Mouse (Mus musculus): Measurements from ENCODE around the gene Pemt. TPM values are rescaled to one million over a fixed set of nuclear protein-coding genes. Genes with fewer than 3 reads are reported as not detected.

Gene Pemt
- polyA plus RNA-seq, 1 experiment from 2014 or later, result 6.0 TPM

DNA sequence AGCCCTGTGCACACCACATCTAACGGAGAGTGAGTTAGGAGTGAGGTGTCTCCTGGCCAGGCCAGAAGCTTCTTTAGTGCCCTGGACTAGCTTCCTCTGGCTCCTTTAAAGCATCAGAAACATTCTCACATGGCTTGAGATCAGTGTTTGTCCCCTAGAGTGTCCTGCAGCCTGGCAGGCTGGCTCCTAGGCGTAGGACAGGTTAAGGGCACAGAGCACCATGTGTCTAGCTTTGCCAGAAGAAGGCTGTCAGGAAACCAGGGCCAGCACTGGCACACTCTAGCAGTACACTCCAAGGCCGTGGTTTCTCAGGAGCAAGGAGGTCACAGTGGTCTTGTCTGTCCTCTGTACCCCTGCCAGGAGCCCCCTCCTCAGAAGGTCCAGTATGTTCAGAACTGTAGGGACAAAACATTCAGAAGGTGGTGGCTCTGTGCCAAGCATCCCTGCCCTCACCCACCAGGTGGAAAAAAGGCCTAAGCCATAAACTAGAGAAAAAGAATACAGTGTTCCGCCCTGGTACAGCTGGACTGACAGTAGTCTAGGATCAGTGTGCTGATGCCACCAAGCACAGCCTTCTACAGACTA, 15.4 kb downstream of the Pemt start:
- Histone ChIP-seq H3K4me3 (ENCODE audit: low read depth, low read length) (no peak overlapping the region), H3K4me2 (replicated peaks; ENCODE audit: low read depth, low read length) (no peak overlapping the region), H3K27ac (ENCODE audit: low read length) (no peak overlapping the region), H3K4me1 (ENCODE audit: insufficient read depth, low read depth, low read length) (no peaks in the 10 kb centered on the region), H3K9ac (replicated peaks; ENCODE audit: low read depth) (no peak overlapping the region), H3K36me3 (ENCODE audit: insufficient read depth, low read length) (no peaks in the 10 kb centered on the region), H3K9me3 (ENCODE audit: low read length) (no peaks in the 10 kb centered on the region), H3K27me3 (replicated peaks; ENCODE audit: insufficient read depth, low read length) (no peaks in the 10 kb centered on the region)
- DNase-seq (ENCODE audit: low spot score) (no peak), ATAC-seq (no peak)
- TF ChIP-seq CTCF (IDR thresholded peaks at IDR 0.05) (no peak), EP300 (IDR thresholded peaks at IDR 0.05) (no peak)
- WGBS, result 98% methylated on average over 4 of the region's 4 CpGs

GRCm38 (mm10) chr11:60029976-60030375, 16.3 kb downstream of the Pemt start:
- H3K27ac ChIP-seq (ENCODE audit: low read length), result no peak overlapping the region
- no peak overlapping the region for H3K9ac ChIP-seq (replicated peaks; ENCODE audit: low read depth)
- DNase-seq (ENCODE audit: low spot score), result no peak
- H3K9me3 ChIP-seq (ENCODE audit: low read length), result no peaks in the 10 kb centered on the region
- H3K27me3 ChIP-seq (replicated peaks; ENCODE audit: insufficient read depth, low read length), result no peaks in the 10 kb centered on the region
- H3K4me1 ChIP-seq (ENCODE audit: insufficient read depth, low read depth, low read length), result no peaks in the 10 kb centered on the region
- H3K4me3 ChIP-seq (ENCODE audit: low read depth, low read length), result no peak overlapping the region
- no peak for TF ChIP-seq EP300 (IDR thresholded peaks at IDR 0.05)
- no peak for TF ChIP-seq CTCF (IDR thresholded peaks at IDR 0.05)
- no peaks in the 10 kb centered on the region for H3K36me3 ChIP-seq (ENCODE audit: insufficient read depth, low read length)
- no peak for ATAC-seq
- H3K4me2 ChIP-seq (replicated peaks; ENCODE audit: low read depth, low read length), result no peak overlapping the region
- WGBS, result 50% methylated on average over 9 of the region's 9 CpGs

DNA sequence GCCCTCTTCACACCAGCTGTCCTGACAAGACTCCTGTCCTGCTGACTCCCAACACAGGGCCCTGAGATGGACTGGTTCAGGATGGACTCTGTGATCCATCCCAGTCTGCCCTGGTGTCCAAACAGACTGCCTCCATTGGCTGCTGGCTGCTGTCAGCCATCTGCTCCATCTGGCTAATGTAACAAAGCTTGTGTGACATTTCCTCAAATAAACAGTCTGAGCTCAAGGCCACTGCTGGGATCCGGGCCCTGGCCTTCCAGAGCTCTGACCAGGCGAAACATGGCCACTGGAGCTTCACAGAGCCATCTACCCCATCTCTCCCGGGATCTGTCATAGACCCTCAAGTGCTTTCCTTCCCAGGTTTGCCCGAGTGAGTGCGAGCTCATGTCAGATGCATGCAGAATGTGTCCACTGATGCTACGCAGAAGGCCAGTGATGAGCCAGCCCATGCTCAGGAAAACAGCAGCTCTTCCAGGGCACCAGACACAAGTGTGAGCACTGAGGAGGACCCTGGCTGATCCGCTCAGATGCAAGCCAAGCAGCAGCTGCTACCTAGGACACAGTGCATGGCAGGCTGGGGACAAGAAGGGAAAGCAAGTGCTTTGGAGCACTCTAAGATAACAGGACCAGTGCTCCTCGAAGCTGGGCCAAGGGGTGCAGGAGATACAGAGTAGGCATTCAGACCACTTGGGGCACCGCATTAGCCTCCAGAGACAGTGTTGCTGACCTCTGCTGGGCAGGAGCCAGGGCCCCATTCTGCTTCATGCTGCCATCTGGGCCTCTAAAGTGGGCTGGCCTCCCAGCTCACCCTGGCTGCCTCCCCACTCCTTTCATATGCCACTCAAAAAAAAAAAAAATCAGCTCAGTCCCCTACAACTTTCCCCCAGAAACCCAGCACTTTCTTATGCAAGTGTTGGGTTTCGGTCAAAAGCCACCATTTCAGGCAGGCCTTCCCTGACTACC, 18.1 kb downstream of the Pemt start:
- no peak for TF ChIP-seq EP300 (IDR thresholded peaks at IDR 0.05)
- WGBS, result 63% methylated on average over 10 of the region's 10 CpGs

GRCm38 (mm10) chr11:60027272-60027671, 19.0 kb downstream of the Pemt start:
- no peaks in the 10 kb centered on the region for H3K27me3 ChIP-seq (replicated peaks; ENCODE audit: insufficient read depth, low read length)
- peak; percentile 79 for DNase-seq (ENCODE audit: low spot score)
- H3K9ac ChIP-seq (replicated peaks; ENCODE audit: low read depth), result no peak overlapping the region
- TF ChIP-seq EP300 (IDR thresholded peaks at IDR 0.05) (no peak), CTCF (IDR thresholded peaks at IDR 0.05) (peak; percentile 96)
- H3K4me1 ChIP-seq (ENCODE audit: insufficient read depth, low read depth, low read length), result no peaks in the 10 kb centered on the region
- 6% methylated on average over 2 of the region's 2 CpGs for WGBS
- no peak overlapping the region for H3K27ac ChIP-seq (ENCODE audit: low read length)
- no peak overlapping the region for H3K4me3 ChIP-seq (ENCODE audit: low read depth, low read length)
- H3K9me3 ChIP-seq (ENCODE audit: low read length), result no peaks in the 10 kb centered on the region
- peak; percentile 43 for ATAC-seq
- no peak overlapping the region for H3K4me2 ChIP-seq (replicated peaks; ENCODE audit: low read depth, low read length)
- H3K36me3 ChIP-seq (ENCODE audit: insufficient read depth, low read length), result no peaks in the 10 kb centered on the region

More for the DNA sequence above, 18.1 kb downstream of the Pemt start:
- Histone ChIP-seq H3K4me2 (replicated peaks; ENCODE audit: low read depth, low read length) (no peak overlapping the region), H3K4me1 (ENCODE audit: insufficient read depth, low read depth, low read length) (no peaks in the 10 kb centered on the region), H3K27ac (ENCODE audit: low read length) (no peak overlapping the region), H3K27me3 (replicated peaks; ENCODE audit: insufficient read depth, low read length) (no peaks in the 10 kb centered on the region), H3K9ac (replicated peaks; ENCODE audit: low read depth) (no peak overlapping the region), H3K9me3 (ENCODE audit: low read length) (no peaks in the 10 kb centered on the region), H3K36me3 (ENCODE audit: insufficient read depth, low read length) (no peaks in the 10 kb centered on the region), H3K4me3 (ENCODE audit: low read depth, low read length) (no peak overlapping the region)
- no peak for DNase-seq (ENCODE audit: low spot score)
- ATAC-seq, result no peak

- no peak for ATAC-seq
- DNase-seq (ENCODE audit: low spot score), result no peak
- 67% methylated on average over 4 of the region's 5 CpGs for WGBS
These were observed 20.1 kb downstream of the Pemt start for GRCm38 (mm10) chr11:60026166-60026565.

DNA sequence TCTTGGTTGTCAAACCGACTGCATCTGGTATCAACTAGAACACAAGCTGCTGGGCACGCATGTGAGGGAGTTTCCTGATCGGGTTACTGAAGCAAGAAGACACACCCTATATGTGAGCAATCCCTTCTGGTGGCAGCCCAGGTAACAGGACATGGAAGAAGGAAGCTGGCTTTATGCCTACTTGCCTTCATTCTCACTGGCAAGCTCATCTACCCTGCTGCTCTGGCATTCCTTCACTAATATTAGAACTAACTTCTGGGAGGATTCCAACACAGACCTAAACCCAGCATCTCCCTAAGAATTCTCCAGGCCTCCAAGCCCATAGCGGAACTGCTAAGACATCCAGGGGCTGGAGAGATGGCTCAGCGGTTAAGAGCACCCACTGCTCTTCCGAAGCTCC, 25.1 kb downstream of the Pemt start:
- ATAC-seq (no peak), DNase-seq (ENCODE audit: low spot score) (no peak)
- no peaks in the 10 kb centered on the region for H3K27me3 ChIP-seq (replicated peaks; ENCODE audit: insufficient read depth, low read length)
- no peak overlapping the region for H3K9ac ChIP-seq (replicated peaks; ENCODE audit: low read depth)
- no peaks in the 10 kb centered on the region for H3K9me3 ChIP-seq (ENCODE audit: low read length)
- no peak overlapping the region for H3K27ac ChIP-seq (ENCODE audit: low read length)
- no peak overlapping the region for H3K4me3 ChIP-seq (ENCODE audit: low read depth, low read length)
- 88% methylated on average over 6 of the region's 6 CpGs for WGBS
- no peaks in the 10 kb centered on the region for H3K36me3 ChIP-seq (ENCODE audit: insufficient read depth, low read length)
- no peak overlapping the region for H3K4me2 ChIP-seq (replicated peaks; ENCODE audit: low read depth, low read length)
- no peaks in the 10 kb centered on the region for H3K4me1 ChIP-seq (ENCODE audit: insufficient read depth, low read depth, low read length)
- TF ChIP-seq CTCF (IDR thresholded peaks at IDR 0.05) (no peak), EP300 (IDR thresholded peaks at IDR 0.05) (no peak)

More at GRCm38 (mm10) chr11:60026166-60026565, 20.1 kb downstream of the Pemt start:
- no peaks in the 10 kb centered on the region for H3K36me3 ChIP-seq (ENCODE audit: insufficient read depth, low read length)
- no peak for TF ChIP-seq CTCF (IDR thresholded peaks at IDR 0.05)
- no peak for TF ChIP-seq EP300 (IDR thresholded peaks at IDR 0.05)
- no peaks in the 10 kb centered on the region for H3K9me3 ChIP-seq (ENCODE audit: low read length)
- no peaks in the 10 kb centered on the region for H3K4me1 ChIP-seq (ENCODE audit: insufficient read depth, low read depth, low read length)
- H3K27ac ChIP-seq (ENCODE audit: low read length), result no peak overlapping the region
- no peak overlapping the region for H3K9ac ChIP-seq (replicated peaks; ENCODE audit: low read depth)
- H3K4me2 ChIP-seq (replicated peaks; ENCODE audit: low read depth, low read length), result no peak overlapping the region
- no peaks in the 10 kb centered on the region for H3K27me3 ChIP-seq (replicated peaks; ENCODE audit: insufficient read depth, low read length)
- no peak overlapping the region for H3K4me3 ChIP-seq (ENCODE audit: low read depth, low read length)
